Mouse (Mus musculus) liver, postnatal 0 days (tissue): ENCODE data around the gene Casr. TPM values are rescaled to one million over a fixed set of nuclear protein-coding genes. Genes with fewer than 3 reads are reported as not detected.
A peak's percentile ranks its signal among the peaks of the same experiment; 100 is the strongest.

Source experiments
- ATAC-seq: fragments of 200-750 bp; cut with Nextera tagmentation; 2 replicates; pipeline ENCODE4 v1.8.0; 2017; ENCODE audit warnings: mild to moderate bottlenecking, moderate library complexity
- DNase-seq: peaks from one replicate; pipeline ENCODE4 v3.0.0-alpha.2; 2016
- H3K27ac ChIP-seq: fragments of 300-500 bp; sonication (generic); 2 replicates; pipeline ENCODE4 v1.5.1; 2014; ENCODE audit warnings: antibody characterized with exemption, moderate library complexity, mild to moderate bottlenecking, low read depth
- H3K27me3 ChIP-seq: fragments of 300-500 bp; sonication (generic); 2 replicates; pipeline ENCODE4 v1.6.1; 2014; ENCODE audit warnings: low read length, control low read depth, mixed read lengths; ENCODE audit not compliant: insufficient read depth
- H3K36me3 ChIP-seq: fragments of 300-500 bp; sonication (generic); replicated peaks from 2 replicates; pipeline ENCODE4 v1.6.1; 2014; ENCODE audit warnings: mild to moderate bottlenecking, control low read depth, low read length, moderate library complexity, mixed read lengths; ENCODE audit not compliant: insufficient read depth
- H3K4me1 ChIP-seq: fragments of 300-500 bp; sonication (generic); 2 replicates; pipeline ENCODE4 v1.6.1; 2014; ENCODE audit warnings: antibody characterized with exemption, mild to moderate bottlenecking, control low read depth; ENCODE audit not compliant: insufficient read depth
- H3K4me2 ChIP-seq: fragments of 300-500 bp; sonication (generic); 2 replicates; pipeline ENCODE4 v1.6.1; 2014; ENCODE audit warnings: low read depth, mild to moderate bottlenecking, low read length, moderate library complexity, mixed read lengths
- H3K4me3 ChIP-seq: fragments of 300-500 bp; sonication (generic); 2 replicates; pipeline ENCODE4 v1.5.1; 2014; ENCODE audit warnings: low read depth, low read length
- H3K9ac ChIP-seq: fragments of 300-500 bp; sonication (generic); replicated peaks from 2 replicates; pipeline ENCODE4 v1.6.1; 2014; ENCODE audit warnings: mild to moderate bottlenecking, moderate library complexity
- H3K9me3 ChIP-seq: fragments of 300-500 bp; sonication (generic); 2 replicates; pipeline ENCODE4 v1.6.1; 2016; ENCODE audit warnings: mild to moderate bottlenecking, control low read depth, low read length, mixed read lengths
- CTCF ChIP-seq: sonication (generic); IDR thresholded peaks from 2 replicates; pipeline ENCODE4 v1.5.1; 2016; ENCODE audit warnings: antibody characterized with exemption, low read depth
- EP300 ChIP-seq: IDR thresholded peaks from 2 replicates; pipeline ENCODE4 v1.6.1; 2016; ENCODE audit warnings: antibody characterized with exemption, low read depth, mild to moderate bottlenecking
- WGBS: fragments of 180-500 bp; shearing (Covaris S2); extraction: QIAGEN DNeasy Blood & Tissue Kit; methylation state at CpG from one replicate; pipeline ENCODE4 v1.1.7; 2014; ENCODE audit not compliant: insufficient replicate concordance; 5-methylcytosine and 5-hydroxymethylcytosine counted together
- polyA plus RNA-seq: library from polyadenylated mRNA; unstranded; fragments of >200 nt; fragmentation: Nextera tagmentation; extraction: Ambion mirVana; gene quantifications from 2 replicates; pipeline ENCODE4 v1.2.1, GENCODE M21; 2015

Gene Casr
- polyA plus RNA-seq = 0.04 TPM in 1 of 2 replicates, not detected in the other

DNA sequence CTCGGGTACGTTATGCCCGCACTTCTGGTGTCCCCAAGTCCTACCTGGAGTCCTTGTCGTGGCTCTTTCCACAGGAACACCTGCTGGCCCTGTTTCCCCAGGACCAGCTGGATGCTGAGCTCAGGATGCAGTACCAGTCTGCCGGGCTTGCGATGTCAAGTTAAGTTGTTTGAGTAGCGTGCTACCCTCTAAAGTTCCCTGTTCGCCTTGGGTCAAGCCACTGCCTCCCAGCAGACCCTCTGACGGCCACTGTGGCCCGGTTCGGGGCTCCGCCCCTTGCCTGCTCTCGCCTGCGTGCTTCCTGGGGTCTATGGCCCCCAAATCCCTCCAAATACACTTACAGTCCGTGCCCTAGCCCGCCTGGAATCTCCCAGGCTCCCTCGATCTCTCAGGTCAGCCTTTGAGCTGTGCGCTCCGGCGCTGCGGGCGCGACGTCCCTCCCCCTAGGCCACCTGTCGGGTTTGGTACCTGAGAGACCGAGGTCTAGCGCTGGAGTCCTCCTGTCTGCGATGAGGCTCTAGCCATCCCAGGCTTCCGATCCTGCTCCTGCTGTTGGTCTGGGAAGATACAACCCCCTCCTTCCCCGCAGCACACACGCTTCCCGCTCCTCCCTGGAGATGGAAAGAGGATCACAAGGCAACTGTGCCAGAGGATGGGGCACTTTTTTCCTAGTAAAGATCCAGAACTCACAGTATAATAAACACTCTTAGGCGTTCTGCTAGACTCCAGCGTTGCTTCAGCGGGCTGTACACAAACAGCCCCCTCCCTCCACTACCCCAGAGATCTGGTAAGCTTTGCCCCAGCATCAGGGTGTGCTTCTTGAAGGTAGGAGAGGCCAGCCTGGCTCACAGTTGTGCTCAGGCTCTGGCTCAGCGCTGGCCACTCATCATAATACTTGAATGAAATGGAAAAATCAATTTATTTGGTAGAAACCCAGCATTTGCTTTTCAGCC, at the start of gene Casr:
Gene Casr (minus strand): TSS at position 756 of the 953 bp plus-strand sequence.
- Histone ChIP-seq H3K27me3 (peaks cover 14% of the 10 kb centered on the region), H3K27ac (no peak within 1 kb of the TSS), H3K4me1 (no peaks in the 10 kb centered on the region), H3K4me3 (no peak within 1 kb of the TSS), H3K9me3 (no peaks in the 10 kb centered on the region), H3K36me3 (no peaks in the 10 kb centered on the region), H3K9ac (no peak within 1 kb of the TSS), H3K4me2 (peak within 1 kb of the TSS; percentile 30; the same call in 1 of the 2 replicates)
- DNase-seq (no peak), ATAC-seq (no peak)
- TF ChIP-seq CTCF (no peak), EP300 (no peak)
- WGBS = 6% methylated on average over 36 of the region's 36 CpGs

DNA sequence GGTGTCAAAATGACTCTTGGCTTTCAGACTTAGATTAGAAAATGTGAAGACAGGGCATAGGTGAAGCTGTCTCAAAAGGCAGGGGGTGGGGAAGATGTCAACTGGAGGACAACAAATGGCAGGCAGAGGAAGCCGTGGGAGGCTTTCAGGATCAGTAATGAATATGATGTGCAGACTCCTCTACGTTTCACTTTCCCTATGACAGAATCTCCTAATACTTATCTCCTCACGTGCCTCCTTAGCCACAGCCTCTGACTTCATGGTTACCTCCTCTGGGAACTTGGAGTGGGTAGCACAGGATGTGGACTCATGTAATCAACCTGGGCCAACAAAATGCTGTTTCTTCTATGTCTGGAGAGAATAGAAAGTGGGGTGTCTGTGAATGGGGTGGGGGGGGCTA, 40.7 kb upstream of the Casr start:
- no peak for TF ChIP-seq EP300
- TF ChIP-seq CTCF = no peak
- DNase-seq (no peak), ATAC-seq (no peak)
- Histone ChIP-seq H3K9ac (no peak overlapping the region), H3K4me1 (no peaks in the 10 kb centered on the region), H3K9me3 (no peaks in the 10 kb centered on the region), H3K4me3 (no peak overlapping the region), H3K36me3 (no peaks in the 10 kb centered on the region), H3K27ac (no peak overlapping the region), H3K4me2 (no peak overlapping the region), H3K27me3 (no peaks in the 10 kb centered on the region)
- 74% methylated on average over 3 of the region's 3 CpGs for WGBS

DNA sequence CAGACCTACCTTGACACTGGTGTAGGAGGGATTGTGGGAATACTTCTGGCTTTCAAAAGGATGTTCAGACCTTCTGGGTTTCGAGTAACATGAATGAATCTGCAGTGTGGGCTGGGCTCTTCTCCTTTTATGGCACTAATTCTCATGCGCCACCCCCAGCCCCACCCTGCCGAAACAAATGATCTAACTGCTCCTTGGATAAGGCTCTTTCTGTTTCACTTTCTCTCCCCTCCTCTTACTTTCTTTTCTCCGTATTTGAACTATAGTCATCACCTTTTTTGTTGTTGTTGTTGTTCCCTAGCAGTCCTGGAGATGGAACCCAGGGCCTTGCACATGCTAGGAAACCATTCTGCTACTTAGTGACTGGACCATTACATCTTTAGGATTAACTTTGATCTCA, 36.3 kb upstream of the Casr start:
- no peak for DNase-seq
- WGBS = 54% methylated on average over 4 of the region's 4 CpGs
- Histone ChIP-seq H3K27ac (no peak overlapping the region), H3K4me2 (no peak overlapping the region), H3K4me1 (no peaks in the 10 kb centered on the region), H3K9me3 (no peaks in the 10 kb centered on the region), H3K9ac (no peak overlapping the region), H3K27me3 (no peaks in the 10 kb centered on the region), H3K4me3 (no peak overlapping the region), H3K36me3 (no peaks in the 10 kb centered on the region)
- ATAC-seq = no peak
- TF ChIP-seq EP300 (no peak), CTCF (no peak)

DNA sequence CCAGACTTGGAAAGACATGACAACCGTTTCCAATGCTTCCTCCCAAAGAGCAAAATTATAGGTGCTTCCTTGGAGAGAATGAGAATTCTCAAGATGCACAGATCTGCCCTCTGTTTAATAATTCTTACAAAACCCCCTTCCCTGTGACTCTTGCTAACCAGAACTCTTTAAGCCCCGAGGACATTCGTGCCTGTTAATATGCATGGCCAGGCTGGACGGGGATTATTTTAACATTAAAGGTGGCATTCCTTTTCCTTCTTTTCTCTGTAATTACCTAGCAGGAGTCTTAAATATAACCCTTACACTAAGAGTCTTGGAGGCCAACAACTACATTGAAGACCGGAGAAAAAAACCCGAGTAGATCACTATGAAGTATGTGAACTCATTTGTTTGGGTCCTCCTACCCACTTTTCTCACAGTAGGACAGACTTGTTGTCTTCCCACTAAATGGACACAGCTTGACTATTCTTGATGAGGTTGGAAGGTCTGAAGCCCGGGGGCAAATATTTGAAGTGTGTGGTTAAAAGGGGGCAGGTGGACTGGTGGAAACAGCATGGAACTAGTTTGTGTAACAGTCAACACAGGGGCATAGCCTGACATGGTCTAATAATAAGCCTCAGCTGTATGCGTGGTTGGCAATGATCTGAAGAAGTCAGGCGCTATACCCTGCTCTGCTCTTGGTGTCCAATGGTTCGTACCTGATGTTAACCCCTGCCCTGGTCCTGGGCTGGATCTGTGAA, 34.9 kb upstream of the Casr start:
- DNase-seq (no peak), ATAC-seq (no peak)
- Histone ChIP-seq H3K4me1 (no peaks in the 10 kb centered on the region), H3K9me3 (no peaks in the 10 kb centered on the region), H3K4me2 (no peak overlapping the region), H3K9ac (no peak overlapping the region), H3K36me3 (no peaks in the 10 kb centered on the region), H3K27ac (no peak overlapping the region), H3K27me3 (no peaks in the 10 kb centered on the region), H3K4me3 (no peak overlapping the region)
- TF ChIP-seq CTCF = no peak
- no peak for TF ChIP-seq EP300
- WGBS = 77% methylated on average over 10 of the region's 10 CpGs

DNA sequence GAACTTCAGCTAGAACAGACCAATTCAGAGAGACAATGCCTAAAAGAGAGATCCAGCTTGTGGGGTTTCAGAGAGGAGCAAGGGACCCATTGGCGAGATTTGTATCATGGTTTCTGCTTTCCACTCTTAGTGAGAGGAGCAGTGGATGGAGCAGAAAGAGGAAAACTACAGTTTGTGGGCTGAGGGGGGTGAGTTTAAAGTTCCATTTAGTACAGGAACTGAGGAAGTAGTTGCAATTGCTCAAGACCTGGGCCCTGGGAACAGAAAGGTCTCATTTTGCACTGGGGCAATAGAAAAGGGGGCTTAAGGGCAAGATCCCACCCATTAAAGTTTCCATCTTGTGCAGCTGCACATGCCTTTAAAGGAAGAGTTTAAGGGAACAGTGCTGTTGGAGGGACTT, 28.0 kb upstream of the Casr start:
- WGBS = 43% methylated on average over 1 of the region's 1 CpGs
- Histone ChIP-seq H3K9me3 (no peaks in the 10 kb centered on the region), H3K4me1 (no peaks in the 10 kb centered on the region), H3K4me2 (no peak overlapping the region), H3K4me3 (no peak overlapping the region), H3K27ac (no peak overlapping the region), H3K9ac (no peak overlapping the region), H3K27me3 (no peaks in the 10 kb centered on the region), H3K36me3 (no peaks in the 10 kb centered on the region)
- no peak for TF ChIP-seq EP300
- TF ChIP-seq CTCF = no peak
- ATAC-seq = no peak
- DNase-seq = no peak

DNA sequence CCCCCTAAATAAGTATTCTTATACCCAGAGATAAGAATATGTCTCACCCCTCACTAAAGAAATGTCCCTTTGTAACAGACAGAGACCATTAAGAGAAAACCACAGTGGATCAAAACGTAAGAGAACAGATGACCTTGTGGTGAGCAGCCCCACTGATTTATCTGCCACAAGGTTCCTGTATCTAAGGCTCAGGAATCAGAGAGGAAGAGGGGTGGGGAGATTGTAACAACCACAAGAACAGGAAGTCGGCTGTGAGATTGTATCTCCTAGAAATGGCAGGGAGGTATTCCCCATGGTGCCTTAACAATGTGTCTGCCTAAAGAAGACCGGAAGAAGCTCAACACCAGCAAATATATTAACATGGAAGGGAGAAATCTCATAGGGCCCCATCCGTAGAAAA, 26.0 kb upstream of the Casr start:
- no peak for DNase-seq
- ATAC-seq = no peak
- no peaks in the 10 kb centered on the region for H3K27me3 ChIP-seq
- TF ChIP-seq CTCF = no peak
- H3K9ac ChIP-seq = no peak overlapping the region
- no peak overlapping the region for H3K27ac ChIP-seq
- H3K4me1 ChIP-seq = no peaks in the 10 kb centered on the region
- no peaks in the 10 kb centered on the region for H3K36me3 ChIP-seq
- H3K4me3 ChIP-seq = no peak overlapping the region
- 17% methylated on average over 4 of the region's 4 CpGs for WGBS
- no peak overlapping the region for H3K4me2 ChIP-seq
- no peaks in the 10 kb centered on the region for H3K9me3 ChIP-seq
